Mouse (Mus musculus): ENCODE data around the gene Tlcd1.

Gene Tlcd1

DNA sequence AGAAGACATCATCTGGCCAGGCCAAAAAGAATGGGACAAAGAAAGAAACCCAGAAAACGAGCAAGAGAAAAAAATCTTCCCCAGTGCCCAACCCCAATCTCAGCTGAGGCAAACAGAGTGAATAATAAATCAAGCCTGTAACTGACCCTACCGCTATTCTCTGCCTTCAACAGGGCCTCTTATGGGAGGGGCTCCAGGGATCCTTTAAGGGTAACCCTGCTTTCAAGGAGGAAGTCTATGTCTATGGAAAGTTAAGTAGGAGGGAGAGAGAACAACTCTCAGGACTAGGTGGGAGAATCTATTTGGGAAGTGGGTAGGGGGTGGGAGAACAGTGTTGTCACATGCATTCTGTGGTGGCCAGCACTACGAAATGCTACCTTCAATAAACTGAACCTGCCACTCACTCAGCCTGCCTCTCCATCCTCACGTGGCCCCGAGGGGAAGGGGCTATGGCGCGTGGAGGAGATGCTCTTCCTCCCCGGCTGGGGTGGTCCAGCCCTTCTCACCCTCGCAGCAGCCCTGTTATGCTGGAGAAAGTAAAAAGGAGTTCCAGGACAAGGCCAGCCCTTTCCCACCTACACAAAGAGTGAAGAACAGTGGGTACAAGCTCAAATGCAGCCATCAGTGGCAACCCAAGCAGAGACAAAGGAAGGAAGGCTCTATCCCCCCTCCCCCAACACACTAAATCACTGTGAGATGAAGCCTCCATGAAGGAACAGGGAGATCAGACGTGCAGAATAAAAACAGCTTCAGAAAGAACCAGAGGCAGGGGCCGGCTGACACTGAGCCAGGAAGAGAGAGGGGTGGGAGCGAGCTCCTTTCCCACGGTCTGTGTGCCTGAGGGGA, 29.1 kb downstream of the Tlcd1 start:
- DNase-seq: no peak

DNA sequence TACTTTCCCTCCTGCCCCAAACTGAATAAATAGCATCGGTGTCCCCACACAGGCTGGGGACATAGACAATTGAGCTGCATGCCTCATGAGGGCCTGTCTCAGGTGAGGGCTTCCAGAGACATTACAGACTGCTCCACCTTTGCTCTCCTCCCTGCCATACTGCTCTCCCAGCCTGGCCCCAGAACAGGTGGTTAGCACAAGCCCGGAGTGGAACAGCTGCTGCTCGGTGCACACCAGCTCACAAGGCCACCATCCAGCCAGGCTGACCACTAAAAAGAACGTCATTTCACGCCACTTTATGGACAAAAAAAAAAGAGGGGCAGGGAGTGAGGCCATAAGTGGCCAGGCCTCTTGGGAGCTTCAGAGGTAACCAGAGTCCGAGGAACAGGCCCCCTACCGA, 30.7 kb downstream of the Tlcd1 start:
- DNase-seq: no peak

GRCm38 (mm10) chr11:78209886-78210285, 33.4 kb downstream of the Tlcd1 start:
- no peak for DNase-seq

GRCm38 (mm10) chr11:78210615-78211014, 34.1 kb downstream of the Tlcd1 start:
- no peak for DNase-seq

DNA sequence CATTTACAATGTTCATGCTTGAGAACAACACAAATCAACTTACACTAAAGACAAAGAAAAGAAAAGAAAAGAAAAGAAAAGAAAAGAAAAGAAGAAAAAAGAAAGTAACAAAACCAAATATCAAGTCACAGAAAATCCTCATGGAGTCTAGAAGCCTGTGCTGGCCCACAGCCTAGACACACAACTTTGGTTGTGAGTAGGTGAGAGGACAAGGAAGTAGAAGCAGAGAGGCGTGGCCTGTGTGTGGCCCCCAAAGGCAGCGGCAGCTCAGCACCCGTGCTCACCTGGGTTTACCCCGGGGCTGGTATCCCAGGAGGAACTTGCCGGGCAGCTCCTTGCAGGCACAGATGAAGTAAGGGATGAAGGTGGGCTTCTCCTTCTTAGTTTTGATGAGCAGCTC, 35.0 kb downstream of the Tlcd1 start:
- no peak for DNase-seq

DNA sequence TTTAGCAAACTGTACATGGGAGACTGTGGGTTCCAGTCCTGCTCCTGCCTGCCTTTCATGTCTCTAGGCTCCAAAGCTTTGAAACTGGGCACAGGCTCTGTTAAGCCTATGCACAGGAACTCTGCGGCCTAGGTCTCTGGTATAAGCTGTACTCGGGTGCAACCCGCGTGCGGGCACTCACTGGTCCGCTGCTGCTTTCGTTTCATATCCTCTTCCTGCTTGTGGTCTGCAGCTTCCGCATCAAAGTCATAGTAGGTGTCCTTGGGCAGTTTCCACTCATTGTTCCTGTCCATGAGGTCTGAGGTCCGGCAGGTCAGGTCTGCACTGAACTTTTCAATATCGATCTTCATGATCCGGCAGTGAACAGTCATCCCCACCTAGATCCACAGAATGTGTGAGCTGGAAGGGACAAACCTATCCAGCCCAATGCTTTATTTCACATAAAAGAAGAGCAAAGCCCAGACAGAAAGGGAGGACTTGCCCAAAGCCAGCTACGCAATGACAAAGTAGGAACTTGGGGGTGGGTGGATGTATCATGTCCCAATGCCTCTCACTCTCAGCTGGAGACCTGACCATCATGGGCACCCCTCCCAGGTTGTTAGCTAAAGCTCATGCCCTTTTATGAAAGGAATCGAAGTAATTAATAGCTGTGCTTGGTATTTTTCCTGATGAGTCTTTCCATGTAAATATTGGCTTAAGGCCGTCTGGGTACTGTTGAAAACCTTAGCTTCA, 36.7 kb downstream of the Tlcd1 start:
- DNase-seq: no peak

DNA sequence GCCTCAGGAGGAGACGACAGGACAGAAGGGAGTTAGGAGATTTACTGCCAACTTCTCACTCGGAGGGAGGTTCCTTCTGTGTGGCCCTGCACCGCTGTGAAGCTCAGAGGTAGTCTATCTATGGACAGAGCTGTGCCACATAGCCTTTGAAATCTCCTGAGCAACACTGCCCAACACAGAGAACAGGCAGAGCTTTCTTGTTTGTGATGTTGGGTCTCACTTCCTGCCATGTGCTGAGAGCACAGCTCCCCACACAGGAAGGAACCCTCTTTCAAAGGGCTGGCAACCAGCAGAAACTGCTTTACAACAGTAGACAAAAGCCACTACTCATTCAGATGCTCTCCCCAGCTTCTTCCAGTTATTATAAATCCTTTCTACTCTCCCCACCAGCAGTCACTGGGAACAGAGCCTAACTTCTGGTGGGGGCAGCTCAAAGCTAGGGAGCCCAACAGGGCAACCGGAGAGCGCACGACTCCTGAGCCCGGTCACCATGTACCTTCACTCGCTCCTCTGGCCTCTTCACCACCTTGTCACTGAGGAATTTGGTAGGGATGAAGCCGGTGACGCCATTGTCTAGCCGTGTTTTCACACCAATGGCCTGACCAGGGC, 39.3 kb downstream of the Tlcd1 start:
- DNase-seq: peak in 1 of 2 experiments; percentile 27

GRCm38 (mm10) chr11:78223586-78223985, 47.1 kb downstream of the Tlcd1 start:
- DNase-seq: no peak
